Mouse (Mus musculus) activated CD4-positive, CD25-positive, alpha-beta regulatory T cell (primary cell): ENCODE measurements around the gene Ppp1r2. TPM values are rescaled to one million over a fixed set of nuclear protein-coding genes. Genes with fewer than 3 reads are reported as not detected.

ENCODE experiments used
- polyA plus RNA-seq, 2 experiments: library from polyadenylated mRNA; unstranded; fragments of 100-300 nt; shearing (Covaris generic); gene quantifications; one replicate each; pipeline ENCODE4 v1.2.1; 2017

Gene Ppp1r2
- 10 to 100 TPM; 52.4 to 54.5 TPM for polyA plus RNA-seq

GRCm38 (mm10) chr16:31274674-31275460 lies at the start of gene Ppp1r2:
Gene Ppp1r2, minus strand, starts transcription at chr16:31275277.

GRCm38 (mm10) chr16:31314497-31315233 lies 39.6 kb upstream of the Ppp1r2 start, which contains the start of gene Apod:
Gene Apod, minus strand, starts transcription at chr16:31314808.

Other genes starting within 250 kb of the Ppp1r2 start
- gene Xxylt1, start 193.8 kb downstream of the Ppp1r2 start, polyA plus RNA-seq, result 10 to 100 TPM; 46.7 to 83.2 TPM
- 10 to 100 TPM; 25.3 to 34.3 TPM for gene Acap2, start 74.0 kb downstream of the Ppp1r2 start, polyA plus RNA-seq
- gene Apod, start 39.5 kb upstream of the Ppp1r2 start, polyA plus RNA-seq, result under 1 TPM in 1 of 2 experiments, not detected in 1; 0.07 TPM
- 10 to 100 TPM; 35.8 to 48.0 TPM for gene Bdh1, start 147.0 kb upstream of the Ppp1r2 start, polyA plus RNA-seq